Mouse (Mus musculus) kidney, adult 18-20 months (tissue): ENCODE results near the gene Zfand2b.

Source experiments
- DNase-seq: peaks from one replicate; pipeline ENCODE4 v3.0.0; 2021

The Zfand2b gene

GRCm38 (mm10) chr1:75214886-75215285 lies 46.4 kb downstream of the Zfand2b start:
- DNase-seq = peak; percentile 84

GRCm38 (mm10) chr1:75215785-75216184 lies 47.3 kb downstream of the Zfand2b start:
- no peak for DNase-seq

GRCm38 (mm10) chr1:75216797-75217585 lies 48.5 kb downstream of the Zfand2b start:
- DNase-seq = peak; percentile 57

GRCm38 (mm10) chr1:75217893-75218226 lies 49.4 kb downstream of the Zfand2b start:
- no peak for DNase-seq

GRCm38 (mm10) chr1:75218227-75219001 lies 50.0 kb downstream of the Zfand2b start:
- DNase-seq = peak; percentile 62

GRCm38 (mm10) chr1:75219078-75219477 lies 50.6 kb downstream of the Zfand2b start:
- DNase-seq = peak; percentile 97

- no peak for DNase-seq
Observed at GRCm38 (mm10) chr1:75219531-75219930, 51.1 kb downstream of the Zfand2b start, which contains the start of gene Tuba4a. Gene Tuba4a, minus strand, starts transcription at chr1:75219865.
